Mouse (Mus musculus) c-Kit-positive CD71-positive TER-119-negative erythroid progenitor cells, embryonic 14.5 days (primary cell): ENCODE results near the gene Samd4b.
"Not testable (repeated sequence)": the region's sequence is repeated elsewhere in the genome, so short reads cannot be mapped to it uniquely, and the experiment has no call there.

ENCODE experiments used
- DNase-seq: peaks from one replicate; pipeline ENCODE4 v3.0.0-alpha.2; 2013; ENCODE audit warnings: low read depth

Gene Samd4b

DNA sequence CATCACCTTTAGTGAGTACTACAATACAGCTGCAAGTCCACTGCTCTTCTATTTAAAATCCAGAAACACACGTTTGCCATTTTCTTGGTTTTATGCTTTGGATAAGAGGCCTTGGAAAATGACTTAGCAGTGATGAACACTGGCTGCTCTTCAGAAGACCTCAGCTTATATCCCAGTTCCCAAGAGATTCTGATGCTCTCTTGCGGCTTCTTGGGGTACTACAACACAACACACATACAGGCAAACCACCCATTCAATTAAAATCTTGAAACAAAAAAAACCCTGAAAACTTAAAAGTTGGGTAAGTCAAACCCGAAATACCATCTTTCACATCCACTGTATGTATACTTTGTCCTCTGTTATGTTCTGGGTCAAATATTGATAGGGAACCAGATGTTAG lies 199.9 kb downstream of the Samd4b start:
- DNase-seq: no peak

DNA sequence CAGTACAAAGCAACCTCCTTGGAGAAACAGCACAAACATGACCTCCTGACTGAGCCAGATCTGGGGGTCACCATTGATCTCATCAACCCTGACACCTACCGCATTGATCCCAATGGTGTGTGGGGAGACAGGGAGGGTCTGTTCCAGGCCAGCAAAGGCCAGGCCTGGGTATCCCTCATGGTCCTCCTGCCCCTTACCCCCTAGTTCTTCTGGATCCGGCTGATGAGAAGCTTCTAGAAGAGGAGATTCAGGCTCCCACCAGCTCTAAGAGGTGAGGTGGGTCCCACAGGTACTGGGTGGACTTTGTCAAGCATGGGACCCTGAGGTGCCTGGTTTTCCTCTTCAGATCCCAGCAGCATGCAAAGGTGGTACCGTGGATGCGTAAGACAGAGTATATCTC lies 202.5 kb downstream of the Samd4b start:
- DNase-seq: no peak

DNA sequence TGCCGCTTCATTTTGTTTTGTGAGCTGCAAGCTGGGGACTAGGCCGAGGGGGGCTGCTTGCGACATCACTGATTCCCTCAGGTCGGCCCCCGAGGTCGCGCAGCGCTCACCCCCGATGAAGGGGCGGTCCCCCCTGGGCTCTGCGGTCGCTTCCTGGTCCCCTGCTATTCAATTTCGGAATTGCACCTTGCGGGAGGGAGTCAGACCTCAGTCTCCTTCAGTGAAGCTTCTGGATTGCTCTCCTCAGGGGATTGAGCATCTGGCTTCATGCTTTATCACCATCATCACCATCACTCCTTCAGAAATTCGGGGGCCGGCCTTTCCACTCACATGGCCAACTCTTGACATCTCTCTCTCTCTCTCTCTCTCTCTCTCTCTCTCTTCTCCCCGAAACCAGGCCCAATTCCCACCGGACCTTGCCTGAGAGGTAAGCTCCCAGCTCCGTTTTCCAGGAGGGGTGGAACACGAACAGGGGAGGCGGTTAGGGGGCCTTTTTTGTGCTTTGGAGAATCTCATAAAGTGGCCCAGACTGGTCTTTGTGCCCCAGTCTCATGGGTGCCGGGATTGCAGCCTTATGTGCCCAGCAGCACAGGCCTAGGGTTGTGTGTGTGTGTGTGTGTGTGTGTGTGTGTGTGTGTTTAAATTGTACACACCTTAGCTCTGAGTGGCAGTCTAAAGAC lies 204.5 kb downstream of the Samd4b start:
- no peak for DNase-seq

DNA sequence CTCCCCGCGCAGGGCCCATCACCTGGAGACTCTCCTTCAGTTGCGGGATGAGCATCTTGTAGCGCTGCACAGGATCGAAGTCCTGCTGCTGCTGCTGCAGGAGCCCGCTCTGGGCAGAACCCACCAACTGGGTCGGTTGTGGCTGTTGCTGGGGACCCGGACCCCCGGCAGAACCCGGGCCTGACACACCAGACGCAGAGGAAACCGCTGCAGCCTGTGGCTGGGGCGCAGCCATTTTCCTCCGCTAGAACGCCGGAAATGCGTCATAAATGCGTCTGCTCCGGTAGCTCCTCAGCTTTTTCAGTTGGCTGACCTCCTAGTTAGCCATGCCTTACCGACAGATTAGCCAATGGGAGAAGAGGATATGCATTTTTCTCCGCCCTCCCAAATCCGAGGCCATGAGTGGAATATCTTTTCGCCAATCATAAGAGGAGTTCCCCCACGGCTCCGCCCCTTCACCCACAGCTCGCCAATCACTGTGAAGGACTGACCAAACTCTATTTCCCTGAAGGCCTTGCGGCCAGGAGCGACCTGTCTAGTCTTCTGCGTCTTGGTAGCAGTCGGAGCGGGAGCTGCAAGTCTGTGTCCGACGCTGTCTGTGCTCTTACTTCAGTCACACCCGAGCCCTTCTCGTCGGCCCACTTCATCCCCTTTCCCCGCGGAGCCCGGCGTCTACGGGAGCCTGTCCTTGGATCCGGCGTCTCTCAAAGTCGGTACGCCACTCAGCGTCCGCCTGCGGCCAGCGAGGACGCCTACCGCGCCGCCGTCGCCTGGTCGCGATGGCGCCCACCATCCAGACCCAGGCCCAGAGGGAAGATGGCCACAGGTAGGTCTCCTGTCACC lies 205.3 kb downstream of the Samd4b start, which contains the start of the genes Med29 and Paf1:
TSS of gene Med29 (minus strand) at position 280 of the 843 bp plus-strand sequence.
TSS of gene Paf1 (plus strand) at position 523 of the 843 bp plus-strand sequence.
- DNase-seq: peak; percentile 99

DNA sequence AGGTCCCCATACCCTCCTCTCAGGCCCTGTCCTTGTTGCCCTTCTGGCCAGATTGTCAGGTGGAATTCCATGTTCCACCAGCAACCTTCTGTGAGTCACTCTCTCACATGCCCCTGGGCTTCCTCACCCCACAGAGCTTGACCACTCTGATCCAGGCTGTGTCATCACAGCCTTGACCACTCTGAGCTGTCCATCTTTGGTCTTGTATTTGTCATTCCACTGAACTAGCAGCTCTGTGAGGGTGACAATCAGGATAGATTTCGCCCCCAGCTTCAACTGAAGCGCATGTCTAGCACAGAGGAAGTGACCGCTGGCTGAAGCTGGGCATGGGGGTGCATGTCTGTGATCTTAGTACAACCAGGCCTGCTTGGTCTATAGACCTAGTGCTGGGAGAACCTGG lies 207.6 kb downstream of the Samd4b start:
- DNase-seq: no peak

DNA sequence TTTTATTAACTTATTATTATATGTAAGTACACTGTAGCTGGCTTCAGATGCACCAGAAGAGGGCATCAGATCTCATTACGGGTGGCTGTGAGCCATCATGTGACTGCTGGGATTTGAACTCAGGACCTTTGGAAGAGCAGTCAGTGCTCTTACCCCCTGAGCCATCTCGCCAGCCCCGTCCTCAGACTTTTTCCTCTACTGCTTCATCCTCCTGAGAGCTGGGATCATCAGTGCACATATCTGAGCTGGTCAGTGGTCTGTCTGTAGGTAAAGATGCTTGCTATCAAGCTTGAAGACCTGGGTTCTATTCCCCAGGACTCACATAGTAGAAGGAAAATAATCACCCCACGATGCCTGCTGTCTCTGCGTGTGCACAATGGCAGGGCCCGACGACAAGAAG lies 210.6 kb downstream of the Samd4b start:
- not testable (repeated sequence) for DNase-seq

DNA sequence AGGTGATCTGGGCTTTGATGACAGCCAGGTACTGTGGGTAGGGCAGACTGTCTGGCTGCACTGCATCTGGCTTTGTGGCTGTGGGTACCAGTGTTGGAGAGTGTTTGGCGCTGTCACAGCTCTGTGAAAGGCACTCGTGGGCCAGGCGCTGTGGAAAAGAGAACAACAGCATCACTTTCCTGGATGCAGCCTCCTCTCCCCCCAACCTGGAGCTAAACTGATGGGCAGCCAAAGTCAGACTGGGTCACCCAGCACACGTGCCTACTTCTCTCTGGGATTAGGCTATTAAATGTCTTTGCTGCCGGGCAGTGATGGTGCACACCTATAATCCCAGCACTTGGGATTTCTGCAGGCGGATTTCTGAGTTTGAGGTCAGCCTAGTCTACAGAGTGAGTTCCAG lies 211.1 kb downstream of the Samd4b start:
- not testable (repeated sequence) for DNase-seq

DNA sequence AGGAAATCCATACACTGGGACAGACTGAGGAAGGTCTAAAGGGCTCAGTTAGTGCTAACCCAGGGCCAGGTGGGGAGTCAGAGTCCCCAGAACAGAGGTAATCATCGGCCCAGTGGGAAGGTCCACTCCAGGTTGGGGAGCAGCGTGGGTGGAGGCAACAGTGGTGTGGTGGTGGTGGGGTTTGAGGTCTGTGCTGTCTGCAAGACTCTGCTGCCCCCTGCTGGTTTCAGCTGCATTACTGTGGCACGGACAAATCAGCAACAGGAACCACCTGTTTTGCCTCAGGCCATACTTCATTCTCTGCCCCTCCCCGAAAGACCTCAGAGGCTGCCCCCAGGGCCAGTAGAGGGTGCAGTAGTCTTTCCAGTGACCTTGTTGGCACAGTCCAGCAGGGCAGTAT lies 211.5 kb downstream of the Samd4b start:
- peak; percentile 74 for DNase-seq

DNA sequence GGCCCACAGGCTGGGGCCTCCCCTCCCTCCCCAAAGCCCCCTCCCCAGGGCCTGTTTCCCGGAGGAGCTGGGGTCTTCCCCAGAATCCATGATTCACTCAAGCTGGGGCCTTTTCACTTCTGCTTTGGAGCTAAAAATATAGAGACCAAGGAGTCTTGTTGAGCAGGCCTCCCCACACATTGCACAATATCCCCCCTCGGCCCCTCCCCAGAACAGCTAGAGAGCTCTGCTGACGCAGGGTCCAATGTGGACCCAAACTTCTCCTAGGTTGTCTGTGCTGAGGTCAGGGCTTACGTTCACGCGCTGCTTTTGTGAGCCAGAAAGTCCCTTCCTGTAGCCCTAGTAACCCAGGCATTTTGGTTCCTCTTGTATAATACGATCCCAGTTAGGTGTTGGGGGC lies 211.9 kb downstream of the Samd4b start:
- DNase-seq: no peak

DNA sequence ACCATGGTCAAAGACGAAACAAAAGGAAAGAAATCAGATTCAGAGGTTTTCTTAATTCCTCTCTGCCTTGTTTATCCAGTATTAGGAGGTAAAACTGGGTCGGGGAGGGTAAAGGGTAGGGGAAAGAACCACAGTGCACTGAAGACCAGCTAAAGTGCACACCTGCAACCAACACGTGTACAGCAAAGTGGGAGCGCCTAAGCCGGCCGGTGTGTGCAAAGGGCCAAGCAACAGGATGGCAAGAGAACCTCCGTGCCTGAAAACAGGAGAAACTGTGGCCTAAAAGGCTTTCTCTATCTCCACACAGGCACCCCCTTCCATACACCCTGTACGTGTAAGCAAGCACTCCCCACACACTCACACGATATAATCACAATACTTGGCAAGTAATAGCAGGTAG lies 212.7 kb downstream of the Samd4b start:
- DNase-seq: no peak

DNA sequence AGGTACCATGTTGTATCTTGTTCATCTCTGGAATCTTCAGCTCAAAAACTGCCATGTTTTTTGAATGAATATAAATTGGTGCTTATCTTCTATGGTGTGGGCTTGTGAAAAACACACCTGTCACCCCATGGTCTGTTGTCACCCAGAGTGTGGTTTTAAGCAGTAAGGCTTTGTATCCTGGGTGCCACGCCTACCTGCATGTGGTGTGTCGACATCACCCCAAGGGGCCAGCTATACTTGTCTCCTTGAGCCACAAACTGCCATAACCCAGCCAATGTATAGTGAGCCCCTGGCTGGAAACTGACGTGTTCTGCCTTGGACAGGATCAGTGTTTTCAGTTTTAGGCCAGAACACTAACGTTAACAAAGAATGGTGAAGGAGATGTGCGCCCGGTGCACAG lies 213.8 kb downstream of the Samd4b start:
- no peak for DNase-seq

DNA sequence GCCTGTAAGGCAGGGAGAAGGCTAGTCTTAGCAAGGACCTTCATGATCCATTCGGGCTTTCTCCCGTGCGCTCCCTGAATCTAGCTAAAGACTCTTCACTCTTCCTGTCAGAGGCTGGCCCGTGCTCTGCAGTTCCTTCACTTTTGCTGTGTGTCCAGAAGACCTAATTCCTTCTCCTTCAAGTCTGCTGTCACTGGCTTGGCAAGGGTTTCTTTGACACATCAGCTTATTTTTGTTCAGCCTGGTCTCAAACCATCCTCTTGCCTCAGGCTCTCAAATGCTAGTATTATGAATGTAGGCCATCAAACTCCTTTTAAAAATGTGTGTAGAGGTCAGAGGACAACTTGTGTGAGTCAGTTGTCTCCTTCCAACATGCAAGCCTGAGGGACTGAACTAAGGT lies 214.3 kb downstream of the Samd4b start:
- no peak for DNase-seq

DNA sequence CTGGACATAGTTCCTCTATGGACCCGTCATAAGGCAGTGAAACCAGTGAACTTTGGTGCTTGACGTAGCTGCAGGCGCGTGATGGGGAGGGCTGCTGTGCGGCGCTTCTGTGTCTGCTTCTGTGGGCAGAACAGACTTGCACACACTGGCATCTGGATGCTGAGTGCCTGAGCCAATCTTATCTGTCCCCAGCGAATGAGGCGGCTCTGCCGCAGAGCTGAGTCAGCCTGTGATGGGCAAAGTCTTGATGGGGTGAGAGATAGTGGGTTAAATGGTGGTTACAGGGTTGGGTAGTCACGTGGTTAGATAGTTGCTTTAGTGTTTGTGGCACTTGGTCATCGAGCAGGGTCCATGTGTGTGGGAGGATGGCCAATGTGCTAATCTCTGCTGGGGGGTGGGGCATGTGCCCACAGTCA lies 215.0 kb downstream of the Samd4b start:
- peak; percentile 75 for DNase-seq

DNA sequence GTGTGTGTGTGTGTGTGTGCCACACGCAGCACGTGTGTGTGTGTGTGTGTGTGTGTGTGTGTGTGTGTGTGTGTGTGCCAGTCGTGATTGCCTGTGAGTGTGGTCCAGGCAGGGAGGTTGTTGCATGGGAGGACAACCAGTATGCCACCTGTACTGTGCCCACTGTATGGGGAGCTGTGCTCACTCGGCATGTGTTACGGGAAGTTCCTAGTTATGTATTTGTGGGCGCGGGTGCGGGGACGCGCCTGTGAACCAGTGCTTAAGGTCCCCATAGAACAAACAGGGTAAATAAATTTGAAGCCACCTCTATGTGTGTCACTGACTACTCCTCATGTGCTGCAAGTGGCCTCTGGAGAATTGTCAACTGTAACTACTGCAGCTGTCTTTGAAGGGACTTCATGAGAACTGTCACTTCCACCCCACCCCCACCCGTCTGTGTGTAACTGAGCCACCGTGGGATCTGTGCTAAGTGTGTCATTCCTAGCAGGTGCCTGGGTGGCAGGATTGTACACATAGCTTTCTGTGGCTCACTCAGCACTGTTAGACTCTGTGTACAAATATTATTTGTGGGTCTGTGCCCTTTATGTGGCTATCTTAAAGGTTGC lies 215.5 kb downstream of the Samd4b start:
- DNase-seq: no peak

DNA sequence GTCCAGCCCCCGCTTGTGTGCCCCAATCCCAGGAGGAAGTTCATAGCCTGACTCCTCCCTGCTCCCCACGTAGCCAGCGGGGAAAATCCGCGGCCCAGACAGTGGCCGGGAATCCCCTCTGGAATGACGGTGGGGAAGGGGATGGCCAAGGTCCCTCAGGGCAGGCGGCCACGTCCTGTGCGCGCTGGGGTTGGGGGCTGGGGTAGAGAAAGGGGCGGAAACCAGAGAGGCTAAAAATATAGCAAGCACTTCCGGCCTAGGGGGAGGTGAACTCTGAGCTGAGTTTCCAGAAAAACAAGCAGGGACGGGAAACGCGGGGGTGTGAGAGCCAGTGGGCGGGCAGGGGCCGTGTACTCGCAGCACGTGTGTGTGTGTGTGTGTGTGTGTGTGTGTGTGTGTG lies 216.0 kb downstream of the Samd4b start:
- DNase-seq: peak; percentile 65

DNA sequence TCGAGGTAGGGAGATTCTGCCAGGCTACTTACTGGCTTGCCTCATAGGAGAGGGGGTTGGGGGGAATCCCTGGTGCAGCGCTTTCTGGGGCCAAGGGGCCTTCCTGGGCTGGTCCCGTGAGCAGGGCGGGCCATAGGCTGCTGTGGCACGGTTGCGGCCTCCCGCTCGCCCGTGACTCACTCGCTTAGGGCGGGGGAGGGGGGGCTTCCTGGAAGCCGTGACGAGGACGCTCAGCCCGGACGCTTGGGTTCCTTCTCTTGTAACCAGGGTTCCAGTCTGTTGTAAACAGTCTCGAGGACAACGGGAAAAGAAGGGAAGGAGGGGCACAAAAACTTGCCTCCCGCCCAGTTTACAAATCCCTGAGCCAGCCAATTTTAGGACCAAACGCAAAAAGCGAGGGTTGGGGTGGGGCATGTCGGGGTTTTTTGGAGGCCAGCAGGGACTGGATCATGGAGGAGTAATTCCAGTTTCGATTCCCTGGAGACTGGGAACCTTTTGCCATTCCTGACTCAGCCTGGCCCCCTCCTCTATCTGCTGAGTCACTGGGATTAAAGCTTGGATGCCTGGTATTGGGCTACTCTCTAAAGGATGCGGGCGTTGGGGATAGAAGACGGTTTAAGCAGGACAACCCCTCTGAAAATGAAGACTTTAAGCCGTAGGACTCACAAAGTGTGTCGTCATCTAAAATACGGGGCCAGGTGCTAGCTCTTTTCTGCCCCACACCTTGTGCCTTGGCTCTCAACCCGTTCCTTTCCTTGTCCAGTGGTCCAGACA lies 216.7 kb downstream of the Samd4b start:
- peak; percentile 83 for DNase-seq

DNA sequence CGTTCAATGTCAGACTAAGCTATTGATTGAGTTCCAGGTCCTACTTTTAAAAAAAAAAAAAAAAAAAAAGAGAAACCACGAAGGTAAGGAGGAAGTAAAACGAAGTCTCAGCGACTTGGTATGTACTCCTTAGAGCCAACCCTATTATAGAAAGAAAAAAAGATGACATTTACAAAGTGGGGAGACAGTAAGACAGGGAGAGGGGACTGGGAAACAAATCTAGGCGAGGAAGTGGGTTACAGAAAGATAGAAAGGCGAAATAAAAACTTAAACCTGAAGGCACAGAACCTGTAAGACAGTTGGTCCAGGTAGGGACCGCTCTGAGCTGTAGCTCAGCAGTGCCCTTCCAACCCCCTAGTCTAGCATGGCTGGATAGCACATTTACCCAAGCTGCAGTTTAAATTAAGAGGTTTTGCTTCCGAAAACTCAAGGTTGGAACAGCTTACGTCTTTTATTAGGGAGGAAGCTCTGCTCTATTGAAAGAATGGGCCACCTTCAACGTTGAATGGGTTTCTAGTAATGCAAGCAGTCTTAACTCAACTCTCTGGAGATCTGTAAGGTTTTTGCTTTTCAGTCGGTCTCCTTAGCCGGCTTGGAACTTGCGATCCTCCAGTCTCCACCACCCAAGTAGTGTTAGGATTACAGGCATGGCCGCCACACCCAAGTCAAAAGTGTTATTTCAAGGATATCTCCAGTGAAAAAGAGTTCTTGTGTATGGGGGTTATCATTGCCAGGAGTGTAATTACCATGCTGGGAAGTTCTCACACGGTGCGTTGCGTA lies 217.5 kb downstream of the Samd4b start, which contains the start of gene Zfp36:
TSS of gene Zfp36 (minus strand) at position 17 of the 780 bp plus-strand sequence.
- DNase-seq: no peak

DNA sequence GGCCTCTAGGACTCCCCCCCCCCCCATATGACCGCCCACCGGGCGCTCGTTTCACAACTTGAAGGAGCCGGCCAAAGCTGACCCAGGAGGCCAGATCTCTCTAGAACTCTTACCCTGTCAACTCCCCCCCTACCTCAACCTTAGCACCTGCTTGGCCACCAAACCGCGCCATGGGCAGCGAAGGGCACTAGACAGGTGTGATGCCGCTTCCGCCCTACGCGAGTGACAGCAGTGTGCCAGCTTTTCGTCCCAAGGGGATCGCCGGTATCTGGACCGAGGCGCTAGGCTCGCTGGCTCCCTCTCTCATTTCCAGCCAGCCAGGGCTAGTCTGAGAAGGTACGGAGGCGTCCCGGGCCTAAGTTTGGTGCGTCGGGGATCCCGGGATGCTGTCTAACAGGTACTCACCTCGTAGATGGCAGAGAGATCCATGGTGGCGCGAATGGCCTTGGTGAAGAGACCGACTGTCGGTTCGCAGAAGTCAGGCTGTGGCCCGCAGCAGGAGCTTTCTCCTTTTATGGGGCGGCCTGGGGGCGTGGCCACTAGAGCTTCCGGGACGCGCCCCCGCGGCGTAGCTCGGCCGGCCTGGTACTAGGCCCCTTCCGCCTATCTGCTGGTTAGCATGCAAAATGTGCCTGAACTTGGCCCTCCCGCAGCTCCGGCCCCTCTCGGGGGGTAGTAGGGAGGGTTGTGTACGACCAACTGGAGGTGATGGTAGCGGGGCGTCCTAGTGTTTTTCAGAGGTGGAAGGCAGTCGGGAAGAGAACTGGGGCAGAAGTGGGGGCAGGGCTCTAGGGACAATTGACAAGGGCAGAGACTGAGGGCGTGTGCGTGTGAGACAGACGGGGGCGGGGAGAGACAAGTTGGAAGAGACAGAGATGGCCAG lies 218.9 kb downstream of the Samd4b start:
- DNase-seq: peak; percentile 88

DNA sequence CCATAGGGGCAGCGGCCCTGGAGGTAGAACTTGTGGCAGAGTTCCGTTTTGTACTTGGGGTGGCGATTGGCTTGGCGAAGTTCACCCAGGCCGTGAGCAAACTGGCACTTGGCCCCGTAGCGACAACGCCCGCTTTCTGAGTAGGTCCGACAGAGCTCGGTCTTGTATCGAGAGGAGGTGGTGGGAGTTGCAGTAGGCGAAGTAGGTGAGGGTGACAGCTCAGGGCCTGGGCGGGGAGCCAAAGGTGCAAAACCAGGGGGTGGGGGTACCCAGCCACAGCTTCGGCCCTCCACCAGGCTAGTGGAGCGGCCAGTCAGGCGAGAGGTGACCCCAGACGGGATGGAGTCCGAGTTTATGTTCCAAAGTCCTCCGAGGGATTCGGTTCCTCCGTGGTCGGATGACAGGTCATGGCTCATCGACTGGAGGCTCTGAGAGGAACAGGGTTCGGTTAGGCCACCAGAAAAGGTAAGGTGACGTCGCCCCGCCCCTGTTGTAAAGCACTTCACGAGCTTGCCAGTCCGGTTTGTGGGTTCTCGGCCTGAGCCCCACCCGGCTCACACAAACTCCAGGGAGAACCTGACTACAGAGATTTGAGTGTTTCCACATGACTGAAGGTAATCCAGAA lies 219.8 kb downstream of the Samd4b start:
- DNase-seq: no peak
